Mouse (Mus musculus) testis, adult 2 months (tissue): Measurements from ENCODE around the gene Lrrc40.

Source experiments
- CTCF ChIP-seq: fragments of 200-500 bp; IDR thresholded peaks from 2 replicates; pipeline ENCODE4 v1.5.1; 2012; ENCODE audit warnings: low read depth, mild to moderate bottlenecking, inconsistent platforms, low read length, moderate library complexity; ENCODE audit not compliant: control insufficient read depth, insufficient read depth, insufficient replicate concordance
- POLR2A ChIP-seq: fragments of 200-500 bp; IDR thresholded peaks from 2 replicates; pipeline ENCODE4 v1.6.1; 2012; ENCODE audit warnings: low read depth, mild to moderate bottlenecking, inconsistent platforms, low read length, moderate library complexity; ENCODE audit not compliant: control insufficient read depth

DNA sequence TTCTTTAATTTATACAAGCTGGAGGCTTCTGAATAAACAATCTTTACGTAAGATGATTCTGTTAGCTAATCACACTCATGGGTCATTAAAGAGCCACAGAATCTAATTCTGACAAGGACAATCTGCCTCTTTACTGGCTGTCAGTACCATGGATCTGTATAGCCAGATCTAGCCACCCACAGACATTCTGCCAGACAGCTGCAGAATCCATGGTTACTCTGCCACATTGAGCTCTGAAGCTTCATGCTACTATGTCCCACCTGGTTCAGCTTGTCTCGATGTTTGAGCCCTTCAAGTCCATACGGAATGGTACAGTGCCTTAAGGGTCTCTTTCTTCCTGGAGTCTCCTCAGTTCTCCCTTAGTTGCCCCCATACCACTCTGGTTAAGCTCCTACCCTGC is 55.1 kb downstream of the Lrrc40 start:
- TF ChIP-seq CTCF (no peak), POLR2A (no peak)
